Mouse (Mus musculus) embryo, embryonic 11 days (tissue): ENCODE data around the gene Lekr1.

ENCODE experiments used
- DNase-seq: peaks from one replicate; pipeline ENCODE4 v3.0.0-alpha.2; 2015

Lekr1 gene

GRCm38 (mm10) chr3:65665977-65666766 is at the start of gene Lekr1:
Lekr1 (plus strand) TSS chr3:65666228.
- DNase-seq = peak; percentile 94

- no peak for DNase-seq
Measured at GRCm38 (mm10) chr3:65617507-65617906, 48.5 kb upstream of the Lekr1 start.

- no peak for DNase-seq
Measured at GRCm38 (mm10) chr3:65619340-65619739, 46.7 kb upstream of the Lekr1 start.

- DNase-seq = no peak
Measured at GRCm38 (mm10) chr3:65623057-65623456, 43.0 kb upstream of the Lekr1 start.

- no peak for DNase-seq
Measured at GRCm38 (mm10) chr3:65625496-65626289, 40.3 kb upstream of the Lekr1 start.

- DNase-seq = no peak
Measured at GRCm38 (mm10) chr3:65626290-65626914, 39.6 kb upstream of the Lekr1 start.

- DNase-seq = peak; percentile 25
Measured at GRCm38 (mm10) chr3:65627021-65627706, 38.9 kb upstream of the Lekr1 start.

- DNase-seq = no peak
Measured at GRCm38 (mm10) chr3:65627707-65628028, 38.4 kb upstream of the Lekr1 start.

GRCm38 (mm10) chr3:65629565-65630112 is 36.4 kb upstream of the Lekr1 start:
- DNase-seq = no peak

GRCm38 (mm10) chr3:65633604-65634003 is 32.4 kb upstream of the Lekr1 start:
- no peak for DNase-seq

- no peak for DNase-seq
Measured at GRCm38 (mm10) chr3:65635983-65636382, 30.0 kb upstream of the Lekr1 start.

- no peak for DNase-seq
Measured at GRCm38 (mm10) chr3:65637313-65637712, 28.7 kb upstream of the Lekr1 start.

- no peak for DNase-seq
Measured at GRCm38 (mm10) chr3:65638896-65639295, 27.1 kb upstream of the Lekr1 start.

- DNase-seq = no peak
Measured at GRCm38 (mm10) chr3:65639454-65640014, 26.5 kb upstream of the Lekr1 start.

- no peak for DNase-seq
Measured at GRCm38 (mm10) chr3:65642959-65643358, 23.1 kb upstream of the Lekr1 start.

GRCm38 (mm10) chr3:65643654-65644053 is 22.4 kb upstream of the Lekr1 start:
- no peak for DNase-seq

GRCm38 (mm10) chr3:65647592-65647991 is 18.4 kb upstream of the Lekr1 start:
- DNase-seq = no peak

GRCm38 (mm10) chr3:65648913-65649312 is 17.1 kb upstream of the Lekr1 start:
- DNase-seq = no peak

- no peak for DNase-seq
Measured at GRCm38 (mm10) chr3:65650156-65650815, 15.7 kb upstream of the Lekr1 start.

- peak; percentile 45 for DNase-seq
Measured at GRCm38 (mm10) chr3:65654541-65655206, 11.4 kb upstream of the Lekr1 start.

GRCm38 (mm10) chr3:65656451-65656850 is 9.6 kb upstream of the Lekr1 start:
- DNase-seq = no peak
